Mouse (Mus musculus) adrenal gland, postnatal 36 days (tissue): ENCODE data around the gene Mucl1. TPM values are rescaled to one million over a fixed set of nuclear protein-coding genes. Genes with fewer than 3 reads are reported as not detected.
"Not testable (repeated sequence)": the region's sequence is repeated elsewhere in the genome, so short reads cannot be mapped to it uniquely, and the experiment has no call there.

Experiments
- DNase-seq, 2 experiments: peaks; one replicate each; pipeline ENCODE4 v3.0.0; 2021; ENCODE audit warnings: mixed read lengths in 1 of 2
- long read RNA-seq, 2 experiments: library from polyadenylated mRNA; stranded (forward); transcript quantifications; one replicate each; pipeline ENCODE4 v2.0.0; 2021; ENCODE audit warnings: borderline sequencing depth in 2 of 2
- total RNA-seq, 2 experiments: library from RNA; stranded (reverse); gene quantifications; 2 replicates each; pipeline ENCODE4 v1.2.3; 2021

The Mucl1 gene
- 1 to 10 TPM; 1.3 to 2.0 TPM for total RNA-seq
- long read RNA-seq, experiment 1, partial matches to known transcripts = 0 of 1 reads
- long read RNA-seq, experiment 1, other reads (novel, unspliced or antisense) = 0 of 1 reads
- long read RNA-seq, experiment 2 = 0 reads

DNA sequence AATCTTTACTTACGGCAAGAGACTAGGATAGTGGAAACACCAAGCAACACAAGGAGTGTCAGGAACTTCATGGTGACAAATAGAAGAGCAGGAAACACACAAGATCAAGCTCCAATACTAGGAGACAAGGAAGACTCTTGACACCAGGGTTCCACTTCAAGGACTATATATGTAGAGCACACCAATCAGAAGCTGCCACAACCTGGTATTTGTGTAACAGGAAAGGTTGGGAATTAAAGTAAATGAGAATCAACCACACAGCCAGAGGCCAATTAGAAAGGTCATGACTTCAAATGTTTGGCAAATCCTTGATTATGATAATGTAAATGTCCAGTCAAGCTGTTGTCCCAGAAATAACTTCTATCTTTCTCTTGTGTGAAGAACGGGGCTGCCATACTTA is at the start of gene Mucl1:
Gene Mucl1, minus strand, starts transcription at position 101 of the 400 bp plus-strand sequence.
- DNase-seq = no peak

DNA sequence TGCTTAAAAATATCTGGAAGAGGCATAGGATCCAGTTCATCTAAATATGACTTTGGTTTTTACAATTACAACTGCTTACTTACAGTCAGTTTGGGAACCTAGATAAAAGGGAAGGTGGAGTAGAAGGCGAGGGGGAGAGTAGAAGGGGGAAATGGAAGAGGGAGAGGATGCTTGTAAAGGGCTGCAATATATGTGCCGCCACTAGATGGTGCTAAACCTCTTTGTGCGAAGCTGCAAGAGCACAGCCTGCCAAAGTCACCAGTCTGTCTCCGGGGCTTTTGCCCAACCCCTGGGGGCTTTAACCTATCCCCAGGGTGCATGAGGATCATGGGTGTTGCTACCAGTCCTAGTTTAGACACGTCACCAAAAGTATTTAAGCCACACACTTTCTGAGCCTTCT is 11.6 kb upstream of the Mucl1 start:
- peak; percentile 19 to 20 for DNase-seq

GRCm38 (mm10) chr15:103716861-103717260 is 38.4 kb downstream of the Mucl1 start:
- DNase-seq = not testable (repeated sequence)

Other genes starting within 250 kb of the Mucl1 start
- 10 to 100 TPM; 16.6 to 19.9 TPM for gene Ppp1r1a, start 217.5 kb downstream of the Mucl1 start, total RNA-seq
- gene Glycam1, start 190.4 kb downstream of the Mucl1 start, total RNA-seq = not detected
- gene Mucl2, start 143.8 kb upstream of the Mucl1 start, total RNA-seq = not detected